Mouse (Mus musculus) heart, embryonic 14.5 days (tissue): ENCODE measurements around the gene Bola2. TPM values are rescaled to one million over a fixed set of nuclear protein-coding genes. Genes with fewer than 3 reads are reported as not detected.

Experiments used
- ATAC-seq: fragments of 200-750 bp; cut with Nextera tagmentation; 2 replicates; pipeline ENCODE4 v1.8.0; 2017; ENCODE audit warnings: low read depth, moderate TSS enrichment; ENCODE audit not compliant: insufficient number of reproducible peaks, insufficient read depth, low FRiP score
- H3K27ac ChIP-seq, 2 experiments: fragments of 200-500 bp in 1 of 2; fragments of 300-500 bp in 1 of 2; sonication (generic) in 1 of 2; replicated peaks in 1 of 2; 2 replicates each; pipeline ENCODE4 v1.5.1; 2012 to 2014; ENCODE audit warnings: low read depth in 2 of 2, low read length in 2 of 2, control low read depth in 1 of 2, mild to moderate bottlenecking in 1 of 2, mixed read lengths in 1 of 2; ENCODE audit not compliant: control insufficient read depth in 1 of 2, insufficient read depth in 1 of 2
- H3K27me3 ChIP-seq: fragments of 300-500 bp; sonication (generic); 2 replicates; pipeline ENCODE4 v1.6.1; 2014; ENCODE audit warnings: mild to moderate bottlenecking, low read length, control low read depth; ENCODE audit not compliant: control insufficient read depth, insufficient read depth
- H3K36me3 ChIP-seq: fragments of 300-500 bp; sonication (generic); 2 replicates; pipeline ENCODE4 v1.6.1; 2014; ENCODE audit warnings: mild to moderate bottlenecking, control low read depth, low read length, mixed read lengths; ENCODE audit not compliant: control insufficient read depth, insufficient read depth
- H3K4me1 ChIP-seq, 2 experiments: fragments of 200-500 bp in 1 of 2; fragments of 300-500 bp in 1 of 2; sonication (generic) in 1 of 2; 2 replicates each; pipeline ENCODE4 v1.6.1; 2012 to 2014; ENCODE audit warnings: low read length in 2 of 2, control low read depth in 1 of 2, mixed read lengths in 1 of 2; ENCODE audit not compliant: control insufficient read depth in 2 of 2, insufficient read depth in 2 of 2
- H3K4me2 ChIP-seq: fragments of 300-500 bp; sonication (generic); 2 replicates; pipeline ENCODE4 v1.6.1; 2014; ENCODE audit warnings: mild to moderate bottlenecking, low read length
- H3K4me3 ChIP-seq, 2 experiments: fragments of 200-500 bp in 1 of 2; fragments of 300-500 bp in 1 of 2; sonication (generic) in 1 of 2; 2 replicates each; pipeline ENCODE4 v1.5.1; 2012 to 2014; ENCODE audit warnings: low read length in 2 of 2, mild to moderate bottlenecking in 2 of 2, control low read depth in 1 of 2, low read depth in 1 of 2, moderate library complexity in 1 of 2; ENCODE audit not compliant: control insufficient read depth in 1 of 2, insufficient read depth in 1 of 2
- H3K9ac ChIP-seq: fragments of 300-500 bp; sonication (generic); 2 replicates; pipeline ENCODE4 v1.6.1; 2014; ENCODE audit warnings: mild to moderate bottlenecking, low read length
- H3K9me3 ChIP-seq: fragments of 300-500 bp; sonication (generic); 2 replicates; pipeline ENCODE4 v1.6.1; 2016; ENCODE audit warnings: low read length, control low read depth; ENCODE audit not compliant: control insufficient read depth
- WGBS: fragments of 180-500 bp; shearing (Covaris S2); extraction: QIAGEN DNeasy Blood & Tissue Kit; methylation state at CpG from one replicate; pipeline ENCODE4 v1.1.7; 2014; 5-methylcytosine and 5-hydroxymethylcytosine counted together
- polyA plus RNA-seq: library from polyadenylated mRNA; unstranded; fragments of >200 nt; fragmentation: Nextera tagmentation; extraction: Ambion mirVana; gene quantifications from 2 replicates; pipeline ENCODE4 v1.2.1, GENCODE M21; 2014

The Bola2 gene
- polyA plus RNA-seq, 1 experiment from 2014 or later, result 102 TPM

DNA sequence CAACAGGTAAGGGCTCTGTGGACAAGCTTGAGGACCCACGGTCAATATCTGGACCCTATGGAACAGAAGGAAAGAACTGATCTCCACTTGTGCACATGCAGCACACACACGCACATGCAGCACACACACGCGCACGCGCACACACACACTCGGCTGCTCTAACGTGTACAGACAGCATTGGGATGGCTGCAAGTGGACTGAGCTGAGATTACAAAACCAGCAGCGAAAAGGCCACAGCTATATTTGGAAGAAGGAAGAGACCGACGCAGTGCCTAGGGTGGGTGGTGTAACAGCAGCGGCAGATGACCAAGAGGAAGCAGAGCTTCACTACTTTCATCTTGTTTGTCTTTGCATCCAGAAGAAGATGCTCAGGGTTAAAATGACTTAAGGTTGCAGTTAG, 50.9 kb downstream of the Bola2 start:
- Histone ChIP-seq H3K27ac (no peak overlapping the region), H3K4me2 (no peak overlapping the region), H3K9me3 (no peaks in the 10 kb centered on the region), H3K4me1 (no peaks in the 10 kb centered on the region; a peak in 1 of 4 replicates), H3K36me3 (no peaks in the 10 kb centered on the region), H3K27me3 (no peaks in the 10 kb centered on the region), H3K9ac (no peak overlapping the region), H3K4me3 (no peak overlapping the region)
- ATAC-seq, result no peak
- 64% methylated on average over 12 of the region's 12 CpGs for WGBS

- Histone ChIP-seq H3K27me3 (no peaks in the 10 kb centered on the region), H3K36me3 (no peaks in the 10 kb centered on the region), H3K4me3 (no peak overlapping the region), H3K9ac (no peak overlapping the region), H3K4me2 (no peak overlapping the region), H3K27ac (no peak overlapping the region), H3K4me1 (no peaks in the 10 kb centered on the region; a peak in 1 of 4 replicates), H3K9me3 (no peaks in the 10 kb centered on the region)
- 41% methylated on average over 6 of the region's 6 CpGs for WGBS
- no peak for ATAC-seq
These were observed 51.6 kb downstream of the Bola2 start for GRCm38 (mm10) chr7:126746798-126747197.

GRCm38 (mm10) chr7:126748824-126749223, 53.6 kb downstream of the Bola2 start:
- no peak overlapping the region for H3K4me2 ChIP-seq
- no peak overlapping the region for H3K27ac ChIP-seq
- no peaks in the 10 kb centered on the region for H3K27me3 ChIP-seq
- no peak overlapping the region for H3K4me3 ChIP-seq
- no peaks in the 10 kb centered on the region for H3K36me3 ChIP-seq
- no peak overlapping the region for H3K9ac ChIP-seq
- ATAC-seq, result no peak
- WGBS, result 67% methylated on average over 7 of the region's 7 CpGs
- no peaks in the 10 kb centered on the region for H3K9me3 ChIP-seq
- H3K4me1 ChIP-seq, result no peaks in the 10 kb centered on the region; a peak in 1 of 4 replicates

Other genes with a start within 250 kb of the Bola2 start
- 0.26 and 1.3 TPM in 2 replicates for gene Atp2a1, start 232.3 kb upstream of the Bola2 start, polyA plus RNA-seq
- 35.6 and 39.0 TPM in 2 replicates for gene Sh2b1, start 220.0 kb upstream of the Bola2 start, polyA plus RNA-seq
- 188 and 199 TPM in 2 replicates for gene Tufm, start 208.0 kb upstream of the Bola2 start, polyA plus RNA-seq
- 31.2 and 38.8 TPM in 2 replicates for gene Atxn2l, start 192.0 kb upstream of the Bola2 start, polyA plus RNA-seq
- gene Eif3c, start 129.0 kb upstream of the Bola2 start, polyA plus RNA-seq, result 112 and 116 TPM in 2 replicates
- 0.53 and 0.81 TPM in 2 replicates for gene Apobr, start 110.5 kb upstream of the Bola2 start, polyA plus RNA-seq
- 14.2 and 21.8 TPM in 2 replicates for gene Cln3, start 109.6 kb upstream of the Bola2 start, polyA plus RNA-seq
- gene Il27, start 100.5 kb upstream of the Bola2 start, polyA plus RNA-seq, result not detected in 2 replicates
- 7.4 and 10.9 TPM in 2 replicates for gene Nupr1, start 64.5 kb upstream of the Bola2 start, polyA plus RNA-seq
- gene Sgf29, start 46.1 kb upstream of the Bola2 start, polyA plus RNA-seq, result 22.4 and 30.2 TPM in 2 replicates
- 12.3 and 13.5 TPM in 2 replicates for gene Sult1a1, start 19.0 kb upstream of the Bola2 start, polyA plus RNA-seq
- 4.6 and 5.5 TPM in 2 replicates for gene Slx1b, start 383 bp downstream of the Bola2 start, polyA plus RNA-seq
- 10.2 and 13.7 TPM in 2 replicates for gene Coro1a, start 12.4 kb downstream of the Bola2 start, polyA plus RNA-seq
- 51.7 and 57.3 TPM in 2 replicates for gene Mapk3, start 64.2 kb downstream of the Bola2 start, polyA plus RNA-seq
- gene Gdpd3, start 70.9 kb downstream of the Bola2 start, polyA plus RNA-seq, result 0.67 and 2.7 TPM in 2 replicates
- gene Ypel3, start 81.6 kb downstream of the Bola2 start, polyA plus RNA-seq, result 102 and 121 TPM in 2 replicates
- 0.26 TPM in 1 of 2 replicates, not detected in the other for gene Tbx6, start 86.1 kb downstream of the Bola2 start, polyA plus RNA-seq
- 132 and 146 TPM in 2 replicates for gene Ppp4c, start 97.1 kb downstream of the Bola2 start, polyA plus RNA-seq
- gene Fam57b, start 102.3 kb downstream of the Bola2 start, polyA plus RNA-seq, result 0.81 and 1.2 TPM in 2 replicates
- not detected in 2 replicates for gene 4930451I11Rik, start 136.2 kb downstream of the Bola2 start, polyA plus RNA-seq
- 0.14 TPM in 1 of 2 replicates, not detected in the other for gene Doc2a, start 152.0 kb downstream of the Bola2 start, polyA plus RNA-seq
- 10.7 and 11.5 TPM in 2 replicates for gene Hirip3, start 166.6 kb downstream of the Bola2 start, polyA plus RNA-seq
- 47.9 and 51.9 TPM in 2 replicates for gene Ino80e, start 167.0 kb downstream of the Bola2 start, polyA plus RNA-seq
- 19.8 and 21.7 TPM in 2 replicates for gene Taok2, start 189.3 kb downstream of the Bola2 start, polyA plus RNA-seq
- gene Tmem219, start 227.5 kb downstream of the Bola2 start, polyA plus RNA-seq, result 21.6 and 22.7 TPM in 2 replicates
- 11.3 and 11.9 TPM in 2 replicates for gene Kctd13, start 233.5 kb downstream of the Bola2 start, polyA plus RNA-seq